In genomic region chr11:69094697-69095429, GRCm38 (mm10) we compare ENCODE assay signal across 8 mouse cellular contexts. TPM values are rescaled to one million over a fixed set of nuclear protein-coding genes. Genes with fewer than 3 reads are reported as not detected.
DNase-seq lines count a peak whose midpoint lies in the region; ATAC-seq and TF ChIP-seq lines count a peak whose summit lies in the region.

Gene Per1, plus strand, starts transcription at chr11:69095217.

- peaks cover 29% of the 10 kb centered on the region for H3K36me3 ChIP-seq in E14TG2a.4 (ENCODE audit: insufficient read depth, low read length)
- peaks cover 19% of the 10 kb centered on the region for H3K36me3 ChIP-seq in forebrain, embryonic 12.5 days (replicated peaks)
- peaks cover 26% of the 10 kb centered on the region for H3K36me3 ChIP-seq in heart, postnatal 0 days (replicated peaks; ENCODE audit: control insufficient read depth, insufficient read depth, low read length)
- peaks cover 27% of the 10 kb centered on the region for H3K36me3 ChIP-seq in liver, postnatal 0 days (replicated peaks; ENCODE audit: insufficient read depth, low read length)
- 0 out of 2 replicates have a peak, but pooled peaks cover 7% of the 10 kb centered on the region for H3K36me3 ChIP-seq in neural tube, embryonic 14.5 days (ENCODE audit: control insufficient read depth, insufficient read depth, low read length)

- H3K4me3 ChIP-seq in E14TG2a.4 (replicated peaks; ENCODE audit: low read length), result peak within 1 kb of the TSS; percentile 87
- H3K4me3 ChIP-seq in forebrain, embryonic 12.5 days (replicated peaks), result peak within 1 kb of the TSS; percentile 45
- peak within 1 kb of the TSS; percentile 76 for H3K4me3 ChIP-seq in heart, postnatal 0 days (ENCODE audit: low read depth, low read length)
- H3K4me3 ChIP-seq in liver, postnatal 0 days (ENCODE audit: low read depth, low read length), result peak within 1 kb of the TSS; percentile 81
- H3K4me3 ChIP-seq in neural tube, embryonic 14.5 days (ENCODE audit: low read depth, low read length), result peak within 1 kb of the TSS; percentile 35

- H3K27me3 ChIP-seq in E14TG2a.4 (ENCODE audit: insufficient read depth, low read length), result no peaks in the 10 kb centered on the region
- H3K27me3 ChIP-seq in forebrain, embryonic 12.5 days, result no peaks in the 10 kb centered on the region
- H3K27me3 ChIP-seq in heart, postnatal 0 days (ENCODE audit: control insufficient read depth, insufficient read depth, low read length), result no peaks in the 10 kb centered on the region
- H3K27me3 ChIP-seq in liver, postnatal 0 days (ENCODE audit: insufficient read depth, low read length), result no peaks in the 10 kb centered on the region
- no peaks in the 10 kb centered on the region for H3K27me3 ChIP-seq in neural tube, embryonic 14.5 days (ENCODE audit: control insufficient read depth, insufficient read depth, low read length)

- no peaks in the 10 kb centered on the region for H3K9me3 ChIP-seq in E14TG2a.4 (ENCODE audit: low read length)
- no peaks in the 10 kb centered on the region for H3K9me3 ChIP-seq in forebrain, embryonic 12.5 days
- H3K9me3 ChIP-seq in heart, postnatal 0 days (replicated peaks; ENCODE audit: control insufficient read depth, low read length), result no peaks in the 10 kb centered on the region
- H3K9me3 ChIP-seq in liver, postnatal 0 days (ENCODE audit: low read length), result no peaks in the 10 kb centered on the region
- no peaks in the 10 kb centered on the region for H3K9me3 ChIP-seq in neural tube, embryonic 14.5 days (ENCODE audit: control insufficient read depth, low read length)

- DNase-seq in c-Kit-positive CD71-positive TER-119-positive erythroid progenitor cells, embryonic 14.5 days (ENCODE audit: low spot score), result peak; percentile 99
- peak; percentile 100 for DNase-seq in heart, postnatal 0 days (ENCODE audit: low spot score)
- DNase-seq in kidney, postnatal 4 days, result peak; percentile 98 to 99
- DNase-seq in liver, postnatal 0 days, result peak; percentile 99
- peak; percentile 97 for DNase-seq in testis, postnatal 10 days (ENCODE audit: low spot score)

- ATAC-seq in forebrain, embryonic 12.5 days (ENCODE audit: low FRiP score), result peak; percentile 93
- ATAC-seq in heart, postnatal 0 days (ENCODE audit: insufficient read depth, low read depth), result peak; percentile 77
- ATAC-seq in liver, postnatal 0 days, result peak; percentile 80
- peak; percentile 92 for ATAC-seq in neural tube, embryonic 14.5 days (ENCODE audit: low read depth)

- peak within 1 kb of the TSS; percentile 72 for H3K4me2 ChIP-seq in forebrain, embryonic 12.5 days
- H3K4me2 ChIP-seq in heart, postnatal 0 days (ENCODE audit: low read depth, low read length), result peak within 1 kb of the TSS; percentile 71
- H3K4me2 ChIP-seq in liver, postnatal 0 days (ENCODE audit: low read depth, low read length), result peak within 1 kb of the TSS; percentile 94
- H3K4me2 ChIP-seq in neural tube, embryonic 14.5 days (ENCODE audit: low read depth, low read length), result peak within 1 kb of the TSS; percentile 73

- H3K9ac ChIP-seq in forebrain, embryonic 12.5 days, result peak within 1 kb of the TSS; percentile 53
- H3K9ac ChIP-seq in heart, postnatal 0 days (replicated peaks; ENCODE audit: low read depth, low read length), result peak within 1 kb of the TSS; percentile 96
- peak within 1 kb of the TSS; percentile 93 for H3K9ac ChIP-seq in liver, postnatal 0 days (replicated peaks)
- peak within 1 kb of the TSS; percentile 33; the same call in 1 of the 2 replicates for H3K9ac ChIP-seq in neural tube, embryonic 14.5 days (replicated peaks; ENCODE audit: low read depth, low read length)

- H3K27ac ChIP-seq in forebrain, embryonic 12.5 days, result peak within 1 kb of the TSS; percentile 66
- peak within 1 kb of the TSS; percentile 99 for H3K27ac ChIP-seq in heart, postnatal 0 days (ENCODE audit: low read depth)
- H3K27ac ChIP-seq in liver, postnatal 0 days (ENCODE audit: low read depth), result peak within 1 kb of the TSS; percentile 100
- peak within 1 kb of the TSS; percentile 75 for H3K27ac ChIP-seq in neural tube, embryonic 14.5 days (ENCODE audit: low read depth, low read length)

- peaks cover 85% of the 10 kb centered on the region for H3K4me1 ChIP-seq in E14TG2a.4 (replicated peaks; ENCODE audit: low read depth, low read length)
- H3K4me1 ChIP-seq in forebrain, embryonic 12.5 days, result peaks cover 67% of the 10 kb centered on the region
- H3K4me1 ChIP-seq in heart, postnatal 0 days (ENCODE audit: control insufficient read depth, insufficient read depth), result peaks cover 9% of the 10 kb centered on the region
- H3K4me1 ChIP-seq in liver, postnatal 0 days (ENCODE audit: insufficient read depth), result peaks cover 37% of the 10 kb centered on the region
- H3K4me1 ChIP-seq in neural tube, embryonic 14.5 days (ENCODE audit: control insufficient read depth, insufficient read depth, low read length), result peaks cover 32% of the 10 kb centered on the region

- TF ChIP-seq CTCF in E14TG2a.4 (conservative IDR thresholded peaks at IDR 0.05; ENCODE audit: low read length), result no peak
- TF ChIP-seq CTCF in heart, postnatal 0 days (IDR thresholded peaks at IDR 0.05; ENCODE audit: low read depth), result no peak
- TF ChIP-seq CTCF in liver, postnatal 0 days (IDR thresholded peaks at IDR 0.05; ENCODE audit: low read depth), result no peak

- TF ChIP-seq EP300 in heart, postnatal 0 days (IDR thresholded peaks at IDR 0.05; ENCODE audit: low read depth), result peak; percentile 97
- TF ChIP-seq EP300 in liver, postnatal 0 days (IDR thresholded peaks at IDR 0.05; ENCODE audit: low read depth), result peak; percentile 91

- WGBS in forebrain, embryonic 12.5 days, result under 1% methylated on average over 37 of the region's 37 CpGs
- under 1% methylated on average over 37 of the region's 37 CpGs for WGBS in heart, postnatal 0 days
- WGBS in liver, postnatal 0 days (ENCODE audit: insufficient replicate concordance), result under 1% methylated on average over 37 of the region's 37 CpGs
- WGBS in neural tube, embryonic 14.5 days, result 0% methylated on average over 37 of the region's 37 CpGs

RNA-seq across cellular contexts. Expression of gene Per1, which starts in this region (rescaled TPM):
- polyA plus RNA-seq in forebrain, embryonic 12.5 days (2016; fragmentation: Nextera tagmentation; extraction: Ambion mirVana), result 7.8 and 12.3 TPM in 2 replicates
- 76.8 and 93.5 TPM in 2 replicates for total RNA-seq in heart, postnatal 0 days (2014; rRNA removed; ENCODE audit: low replicate concordance)
- 8.1 and 9.7 TPM in 2 replicates for polyA plus RNA-seq in heart, postnatal 0 days (2015; fragmentation: Nextera tagmentation; extraction: Ambion mirVana)
- 3.0 and 8.2 TPM in 2 replicates for polyA plus RNA-seq in liver, postnatal 0 days (2015; fragmentation: Nextera tagmentation; extraction: Ambion mirVana)
- polyA plus RNA-seq in neural tube, embryonic 14.5 days (2014; fragmentation: Nextera tagmentation; extraction: Ambion mirVana), result 6.5 and 9.4 TPM in 2 replicates

Comparison
In these comparisons a context has a peak if more than half of its experiments do, and no peak if none do; other contexts are left out.
1. Peak in every context shown above with its lines: DNase-seq, ATAC-seq, H3K4me3 ChIP-seq and H3K27ac ChIP-seq.
2. H3K4me3 ChIP-seq: peak in every context shown above with its lines; median percentile 87 in E14TG2a.4; 81 in liver, postnatal 0 days; 76 in heart, postnatal 0 days; 45 in forebrain, embryonic 12.5 days; 35 in neural tube, embryonic 14.5 days.
3. H3K9ac ChIP-seq: peak in every context shown above with its lines; median percentile 96 in heart, postnatal 0 days; 93 in liver, postnatal 0 days; 53 in forebrain, embryonic 12.5 days; 33 in neural tube, embryonic 14.5 days.